Mouse (Mus musculus) R1 (cell line): ENCODE measurements at regions not wholly inside any gene's neighbourhood (a gene's known extent, or its start where the extent isn't known, plus 50 kb on each side); places are given as distances from the start of the nearest gene placed in this dataset.

Experiments used
- DNase-seq: peaks from one replicate; pipeline ENCODE4 v3.0.0-alpha.2; 2018; ENCODE audit warnings: low read depth, low spot score

- DNase-seq = peak; percentile 97
Measured at GRCm38 (mm10) chrX:42431851-42432635, 57.4 kb upstream of the Tex13c2 start.
